Mouse (Mus musculus) brain, embryonic 18.5 days (tissue): ENCODE data around the gene Cacng4.

Experiments used
- DNase-seq: peaks from one replicate; pipeline ENCODE4 v3.0.0-alpha.2; 2012; ENCODE audit warnings: low read depth, low spot score

Cacng4 gene

GRCm38 (mm10) chr11:107773312-107773711 is 21.0 kb downstream of the Cacng4 start:
- no peak for DNase-seq

- DNase-seq = no peak
Observed at GRCm38 (mm10) chr11:107772002-107772401, 22.4 kb downstream of the Cacng4 start.

DNA sequence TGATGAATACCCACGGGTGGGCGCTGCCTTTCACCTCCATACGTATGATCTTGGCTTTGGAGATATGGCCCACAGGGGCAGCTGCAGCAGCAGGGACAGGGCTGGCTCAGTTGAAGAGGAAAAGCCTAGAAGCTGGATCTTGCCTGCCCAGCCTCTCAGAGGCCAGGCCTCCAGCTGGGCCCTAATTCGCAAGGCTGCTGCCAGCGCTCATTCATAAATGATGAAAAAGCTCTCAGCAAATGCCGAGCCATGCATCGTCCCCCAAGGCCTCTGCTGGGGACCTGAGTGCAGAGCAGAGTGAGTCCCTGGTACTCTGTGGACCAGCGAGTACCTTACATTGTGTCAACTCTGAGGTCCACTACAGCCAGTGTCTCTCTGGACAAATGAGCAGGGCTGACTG is 26.0 kb downstream of the Cacng4 start:
- no peak for DNase-seq

GRCm38 (mm10) chr11:107766932-107767331 is 27.4 kb downstream of the Cacng4 start:
- no peak for DNase-seq

- DNase-seq = peak; percentile 56
Observed at GRCm38 (mm10) chr11:107762688-107763460, 31.5 kb downstream of the Cacng4 start.

DNA sequence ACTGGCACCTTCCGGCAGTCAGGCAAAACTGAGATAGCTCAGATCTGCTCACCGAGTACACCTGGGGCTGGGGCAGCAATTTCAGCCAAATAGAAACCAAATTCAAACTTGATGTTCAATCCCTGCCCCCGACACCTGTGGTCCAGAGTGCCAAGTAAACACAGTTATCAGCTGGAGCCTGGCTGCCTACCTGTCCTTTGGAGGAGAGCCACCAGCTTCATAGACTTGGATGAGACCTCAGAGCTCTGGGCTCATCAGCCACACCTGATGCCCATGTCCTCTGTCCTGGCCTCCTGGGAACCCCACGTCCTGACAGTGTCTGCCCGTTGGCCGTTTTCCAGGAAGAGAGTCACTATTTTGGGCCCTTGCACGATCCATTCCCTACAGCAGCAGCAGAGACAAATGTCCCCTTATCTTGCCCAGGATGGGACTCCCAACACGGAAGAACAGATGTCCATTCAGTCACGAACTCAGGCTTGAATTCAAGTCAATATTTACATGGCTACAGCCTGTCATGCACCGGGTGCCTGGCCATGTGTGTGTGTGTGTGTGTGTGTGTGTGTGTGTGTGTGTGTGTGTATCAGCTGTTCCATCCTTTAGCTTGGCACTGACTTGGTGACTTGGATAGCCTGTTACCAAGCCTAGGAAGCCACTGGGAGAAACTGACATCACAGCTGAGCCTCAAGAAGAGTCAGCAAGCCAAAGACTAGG is 32.4 kb downstream of the Cacng4 start:
- no peak for DNase-seq

DNA sequence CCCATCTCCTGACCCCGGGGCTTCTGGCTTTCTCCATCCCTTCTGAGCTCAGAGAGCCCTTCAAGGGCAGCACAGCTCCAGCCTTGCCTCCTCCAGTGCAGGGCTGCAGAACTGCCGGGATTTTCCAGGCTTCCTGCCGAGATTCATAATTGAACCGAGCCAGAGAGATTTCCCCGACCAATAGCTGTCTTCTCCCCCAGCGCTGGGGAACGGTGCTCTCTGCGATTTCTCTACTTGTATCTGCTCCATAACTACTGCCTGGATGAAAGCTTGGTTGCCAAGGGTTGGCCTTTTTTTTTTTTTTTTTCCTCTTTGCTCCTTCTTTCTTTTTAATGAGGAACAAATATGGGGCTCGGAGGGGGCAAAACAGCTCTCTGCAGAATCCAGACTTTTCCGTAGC is 34.4 kb downstream of the Cacng4 start:
- DNase-seq = no peak

DNA sequence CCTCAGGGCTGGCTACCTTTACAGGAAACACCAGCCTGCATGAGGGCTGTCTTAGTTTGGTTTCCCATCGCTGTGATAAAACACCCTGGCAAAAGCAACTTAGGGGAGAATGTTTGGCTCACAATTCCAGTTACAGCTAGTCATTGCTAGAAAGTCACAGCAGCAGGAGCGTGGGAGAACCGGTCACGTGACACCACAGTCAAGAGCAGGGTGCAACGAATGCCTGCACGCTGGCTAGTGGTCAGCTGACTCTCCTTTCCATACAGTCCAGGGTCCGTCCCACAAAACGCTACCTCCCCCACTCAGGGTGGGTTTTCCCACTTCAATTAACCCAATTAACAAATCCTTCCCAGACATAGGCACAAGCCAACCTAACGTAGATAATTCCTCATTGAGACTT is 34.8 kb downstream of the Cacng4 start:
- no peak for DNase-seq

DNA sequence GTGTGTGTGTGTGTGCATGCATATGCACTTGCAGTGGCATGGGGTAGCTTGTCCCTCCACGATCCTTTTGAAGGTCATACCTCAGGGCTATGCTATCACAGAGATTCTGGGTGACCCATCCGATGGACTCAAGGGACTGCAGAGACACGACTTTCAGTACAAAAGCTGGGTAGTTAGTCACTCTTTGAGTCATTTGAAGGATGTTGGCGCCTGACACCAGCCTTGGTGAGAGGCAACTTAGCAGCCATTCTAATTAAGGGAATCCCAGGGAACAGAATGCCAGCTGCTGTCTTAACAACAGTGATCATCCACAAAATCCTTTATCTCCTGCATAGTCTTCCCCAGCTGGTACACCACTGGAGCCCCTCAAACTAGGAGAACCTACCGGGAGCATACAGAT is 45.2 kb downstream of the Cacng4 start:
- DNase-seq = no peak

DNA sequence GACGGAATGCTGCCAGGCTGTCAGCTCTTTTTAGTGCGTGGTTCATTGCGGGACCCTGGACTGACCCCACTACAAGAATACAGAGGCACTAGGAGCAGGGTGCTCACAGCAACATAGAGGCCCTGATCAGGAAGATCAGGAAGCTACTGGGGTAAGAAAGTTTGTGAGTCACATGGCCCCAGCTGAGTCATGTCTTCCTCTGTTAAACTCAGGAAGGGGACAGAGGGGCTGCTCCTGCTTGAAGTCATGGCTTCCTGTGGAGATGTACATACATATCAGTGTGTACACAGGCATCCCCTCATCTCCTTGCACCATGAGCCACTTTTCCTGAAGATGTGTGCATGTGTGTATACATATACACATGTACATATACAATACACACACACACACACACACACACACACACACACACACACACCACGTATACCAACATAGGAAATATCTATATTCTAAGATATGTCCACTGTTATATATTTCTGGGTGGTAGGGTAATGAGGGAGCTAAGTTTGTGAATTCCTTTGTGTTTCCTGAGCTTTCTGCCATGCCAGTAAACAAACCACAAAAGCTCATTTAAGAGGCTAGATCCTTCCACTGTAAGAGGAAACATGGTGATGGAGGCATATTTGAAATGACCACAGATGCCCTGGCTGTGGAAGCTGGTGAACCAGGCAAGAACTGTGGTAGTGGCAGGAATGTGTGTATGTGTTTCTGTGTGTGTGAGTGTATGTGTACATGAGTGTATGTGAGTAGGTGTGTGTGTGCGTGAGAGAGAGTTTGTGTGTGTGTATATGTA is 45.9 kb downstream of the Cacng4 start:
- DNase-seq = no peak

DNA sequence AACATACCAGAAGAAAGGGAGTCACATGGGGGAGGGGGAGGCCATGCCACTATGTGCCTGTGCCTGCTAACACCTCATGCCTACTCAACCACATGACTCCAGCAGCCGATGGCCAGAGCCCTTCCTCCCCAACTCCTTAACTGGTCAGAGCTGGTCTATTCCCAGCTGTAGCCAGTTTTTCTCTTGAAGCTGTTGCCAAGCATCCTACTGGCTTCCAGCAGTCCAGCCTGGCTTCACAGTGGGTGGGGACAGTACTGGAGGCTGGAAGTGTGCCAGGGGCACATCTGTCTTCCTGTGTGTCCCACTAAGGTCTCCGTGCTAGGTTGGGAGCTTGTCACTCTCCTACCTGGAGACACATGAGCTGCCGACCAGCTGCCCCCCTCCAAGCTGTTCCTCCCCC is 51.3 kb downstream of the Cacng4 start:
- DNase-seq = no peak

- DNase-seq = no peak
Observed at GRCm38 (mm10) chr11:107738418-107739099, 55.8 kb downstream of the Cacng4 start.

GRCm38 (mm10) chr11:107737886-107738285 is 56.5 kb downstream of the Cacng4 start:
- no peak for DNase-seq

DNA sequence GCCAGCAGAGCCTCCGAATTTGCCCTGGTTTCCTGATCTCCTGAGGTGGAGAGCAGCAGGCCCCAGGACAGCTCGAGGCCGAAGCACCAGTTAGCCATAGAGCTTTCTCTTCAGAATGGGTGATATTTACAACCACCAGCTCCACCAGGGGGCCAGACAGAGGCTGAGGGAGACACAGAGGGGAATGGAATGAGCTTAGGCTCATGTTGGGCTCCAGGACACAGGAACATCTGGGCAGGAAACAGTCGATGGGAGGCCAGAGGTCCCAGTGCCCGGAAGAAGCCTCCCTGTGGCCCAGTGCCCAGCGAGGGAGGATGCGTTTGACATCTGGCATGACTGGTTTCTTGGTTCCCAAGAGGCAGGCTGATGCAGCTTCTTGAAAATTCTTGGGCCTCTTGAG is 60.2 kb downstream of the Cacng4 start:
- no peak for DNase-seq

DNA sequence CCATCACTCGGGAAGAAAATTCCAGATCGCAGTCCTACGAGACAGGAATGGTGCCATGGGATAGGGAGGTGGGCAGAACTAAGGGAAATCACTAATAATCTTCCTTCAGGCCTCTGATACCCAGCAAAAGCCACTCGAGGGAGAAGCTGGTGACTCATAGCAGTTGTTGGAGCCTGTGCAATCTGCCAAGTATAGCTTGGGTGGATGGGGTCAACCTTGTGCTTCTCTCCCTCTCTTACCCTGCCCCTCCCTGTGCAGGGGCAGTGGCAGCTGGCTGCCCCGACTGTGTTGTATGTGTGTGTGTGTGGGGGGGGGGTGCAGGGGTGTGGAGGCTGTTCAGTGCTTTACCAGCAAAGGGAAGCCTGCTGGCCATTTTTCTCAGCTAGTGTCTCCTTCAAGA is 62.9 kb downstream of the Cacng4 start:
- DNase-seq = no peak

DNA sequence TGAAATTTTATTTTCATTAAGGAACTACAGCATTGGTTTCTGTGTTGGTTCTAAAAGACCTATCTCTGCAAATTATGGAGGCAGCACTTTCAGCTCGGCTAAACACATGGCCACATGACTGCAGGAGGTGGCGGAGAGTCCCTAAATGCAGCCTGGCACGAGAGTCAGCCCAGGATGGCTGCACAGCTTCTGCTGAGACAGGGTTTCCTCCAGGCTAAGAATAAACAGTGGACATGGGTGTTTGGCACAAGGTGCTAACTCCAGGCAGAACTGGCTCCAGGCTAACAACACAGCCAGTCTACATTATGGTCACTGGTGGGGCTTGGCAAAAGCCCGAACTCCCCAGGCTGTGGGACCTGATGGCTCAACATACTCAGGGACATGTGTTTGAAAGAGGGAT is 63.4 kb downstream of the Cacng4 start:
- no peak for DNase-seq

- DNase-seq = no peak
Observed at GRCm38 (mm10) chr11:107729141-107729540, 65.2 kb downstream of the Cacng4 start.

DNA sequence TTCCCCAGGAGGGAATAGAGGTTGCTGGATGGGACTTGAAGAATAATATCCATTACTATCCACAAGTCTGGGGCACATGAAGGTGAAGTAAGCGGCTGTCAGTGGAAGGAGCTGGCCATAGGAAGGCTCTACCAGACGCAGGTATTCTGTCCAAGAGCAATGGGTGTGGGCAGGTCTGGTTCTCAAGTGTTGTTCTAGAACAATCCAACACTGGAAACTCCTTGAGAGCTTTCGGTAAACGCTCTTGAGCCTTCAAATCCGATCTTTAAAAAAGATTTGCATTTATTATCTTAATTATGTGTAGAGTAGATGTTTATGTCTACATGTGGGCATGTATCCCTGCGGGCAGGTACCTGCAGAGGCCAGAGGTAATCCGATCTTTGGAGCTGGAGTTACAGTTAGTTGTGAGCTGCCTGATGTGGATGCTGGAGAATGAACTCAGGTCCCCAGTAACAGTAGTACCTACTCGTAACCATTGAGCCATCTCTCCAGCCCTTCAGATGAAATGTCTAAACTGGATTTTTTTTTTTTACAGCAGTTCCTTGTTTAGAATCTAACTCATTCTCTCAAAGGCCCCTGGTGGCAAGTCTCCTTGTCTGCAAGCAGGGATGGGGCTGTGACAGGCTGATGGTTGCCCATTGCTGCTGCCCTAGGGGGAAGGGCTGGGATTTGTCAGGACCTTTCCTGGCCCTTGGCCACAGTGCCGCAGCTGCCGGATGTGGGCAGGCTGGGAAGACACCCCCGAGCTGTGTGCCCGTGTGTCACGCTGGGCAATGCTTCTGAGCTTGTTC is 66.1 kb downstream of the Cacng4 start:
- DNase-seq = no peak

GRCm38 (mm10) chr11:107724603-107725002 is 69.8 kb downstream of the Cacng4 start:
- no peak for DNase-seq

DNA sequence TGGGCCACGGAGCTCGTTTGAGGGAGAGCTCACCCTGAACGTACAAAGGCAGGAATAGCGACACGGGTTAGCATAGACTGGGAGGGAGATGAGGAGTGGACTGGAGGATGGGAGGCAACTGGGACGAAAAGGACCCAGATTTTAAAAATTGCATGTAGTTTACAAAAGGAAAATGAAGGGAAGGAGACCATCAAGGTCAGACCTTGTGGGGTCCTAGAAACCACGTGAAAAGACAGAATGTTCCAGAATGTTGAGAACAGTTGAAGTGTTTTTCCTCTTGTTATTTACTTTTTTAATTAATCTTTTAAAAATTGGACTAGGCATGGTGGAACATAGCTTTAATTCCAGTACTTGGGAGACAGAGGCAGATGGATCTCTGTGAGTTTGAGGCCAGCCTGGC is 73.3 kb downstream of the Cacng4 start:
- no peak for DNase-seq
